ENCODE assay signal across 25 mouse cellular contexts in genomic region chr8:125065596-125065995, GRCm38 (mm10). TPM values are rescaled to one million over a fixed set of nuclear protein-coding genes. Genes with fewer than 3 reads are reported as not detected.
"Had no signal": no experiment of that assay in that cellular context is flagged by ENCODE, and none has a peak within 500 bp of the region (broad histone marks: within the 10 kb centered on the region; RNA-seq: fewer than 3 reads in every experiment).

No protein-coding gene starts in this region.

- H3K4me1 ChIP-seq: neural tube, embryonic 12.5 days had no signal

- H3K27ac ChIP-seq: limb, embryonic 10.5 days; limb, embryonic 13.5 days; liver, embryonic 12.5 days; liver, embryonic 15.5 days; lung, embryonic 15.5 days; neural tube, embryonic 12.5 days; stomach, embryonic 15.5 days had no signal

- H3K36me3 ChIP-seq: kidney, embryonic 15.5 days; limb, embryonic 10.5 days; limb, embryonic 13.5 days; liver, embryonic 12.5 days; liver, embryonic 15.5 days; lung, embryonic 15.5 days; neural tube, embryonic 12.5 days; neural tube, embryonic 15.5 days; stomach, embryonic 15.5 days had no signal

- DNase-seq: kidney, adult 8-10 months; kidney, postnatal 10 days; kidney, postnatal 36 days; layer of hippocampus, adult 9-11 months; liver; lung, adult 18-20 months; lung, postnatal 10 days; lung, postnatal 36 days; midbrain, embryonic 14.5 days; right cerebral cortex, adult 18-20 months; right cerebral cortex, postnatal 14 days; right cerebral cortex, postnatal 4 days; spleen, adult 18-20 months; thymus, postnatal 25 days had no signal

- H3K27me3 ChIP-seq: liver, embryonic 12.5 days; liver, embryonic 15.5 days; lung, embryonic 15.5 days; neural tube, embryonic 12.5 days; neural tube, embryonic 15.5 days; stomach, embryonic 15.5 days had no signal

- H3K4me3 ChIP-seq: kidney, embryonic 15.5 days; limb, embryonic 10.5 days; limb, embryonic 13.5 days; liver, embryonic 12.5 days; liver, embryonic 15.5 days; lung, embryonic 15.5 days; neural tube, embryonic 12.5 days; neural tube, embryonic 15.5 days; stomach, embryonic 15.5 days had no signal

- H3K9ac ChIP-seq: kidney, embryonic 15.5 days; limb, embryonic 13.5 days; liver, embryonic 12.5 days; liver, embryonic 15.5 days; lung, embryonic 15.5 days; neural tube, embryonic 12.5 days; neural tube, embryonic 15.5 days; stomach, embryonic 15.5 days had no signal

- ATAC-seq: liver, embryonic 12.5 days had no signal

- H3K4me2 ChIP-seq: kidney, embryonic 15.5 days; limb, embryonic 13.5 days; liver, embryonic 12.5 days; liver, embryonic 15.5 days; lung, embryonic 15.5 days; midbrain, embryonic 11.5 days; neural tube, embryonic 12.5 days; neural tube, embryonic 15.5 days; stomach, embryonic 15.5 days had no signal

- H3K9me3 ChIP-seq: kidney, embryonic 15.5 days; limb, embryonic 10.5 days; limb, embryonic 13.5 days; liver, embryonic 12.5 days; liver, embryonic 15.5 days; lung, embryonic 15.5 days; neural tube, embryonic 12.5 days; neural tube, embryonic 15.5 days; stomach, embryonic 15.5 days had no signal

RNA-seq across cellular contexts. Expression of gene Disc1, which starts 11.6 kb away (rescaled TPM):
- total RNA-seq: megakaryocyte-erythroid progenitor cell, adult 5-6 weeks had no signal
